Mouse (Mus musculus): Measurements from ENCODE around the gene Ada. TPM values are rescaled to one million over a fixed set of nuclear protein-coding genes. Genes with fewer than 3 reads are reported as not detected.

Gene Ada
- total and polyA plus RNA-seq, 2 experiments, result 0.80 to 1.9 TPM

- no peak overlapping the region for H3K27ac ChIP-seq (replicated peaks; ENCODE audit: insufficient read depth, low read depth, low read length)
- H3K4me1 ChIP-seq (ENCODE audit: control insufficient read depth, insufficient read depth, low read length), result peaks cover 15% of the 10 kb centered on the region
- no peak overlapping the region for H3K9ac ChIP-seq (ENCODE audit: low read depth, low read length)
- H3K79me2 ChIP-seq (ENCODE audit: control insufficient read depth, insufficient read depth, low read length), result peaks cover 13% of the 10 kb centered on the region; the same call in 1 of the 2 replicates
- no peak overlapping the region for H3K4me3 ChIP-seq (ENCODE audit: insufficient read depth, low read depth, low read length)
- H3K36me3 ChIP-seq (ENCODE audit: control insufficient read depth, insufficient read depth, low read length), result no peaks in the 10 kb centered on the region
- WGBS, result 58% methylated on average over 3 of the region's 3 CpGs
- no peak for DNase-seq (ENCODE audit: extremely low read depth, low read depth, low spot score)
- no peaks in the 10 kb centered on the region for H3K27me3 ChIP-seq (ENCODE audit: control insufficient read depth, insufficient read depth, low read length)
- no peak for TF ChIP-seq POLR2A (IDR thresholded peaks at IDR 0.05; ENCODE audit: extremely low read depth, insufficient read depth, low read length)
- no peak for TF ChIP-seq CTCF (IDR thresholded peaks at IDR 0.05; ENCODE audit: low read depth, low read length)
Measured at GRCm38 (mm10) chr2:163686886-163687285, 63.2 kb downstream of the Ada start.

GRCm38 (mm10) chr2:163686233-163686632 lies 63.8 kb downstream of the Ada start:
- Histone ChIP-seq H3K9ac (ENCODE audit: low read depth, low read length) (no peak overlapping the region), H3K4me1 (ENCODE audit: control insufficient read depth, insufficient read depth, low read length) (peaks cover 15% of the 10 kb centered on the region)
- 64% methylated on average over 5 of the region's 5 CpGs for WGBS

GRCm38 (mm10) chr2:163685761-163686200 lies 64.3 kb downstream of the Ada start:
- Histone ChIP-seq H3K27me3 (ENCODE audit: control insufficient read depth, insufficient read depth, low read length) (no peaks in the 10 kb centered on the region), H3K36me3 (ENCODE audit: control insufficient read depth, insufficient read depth, low read length) (no peaks in the 10 kb centered on the region), H3K79me2 (ENCODE audit: control insufficient read depth, insufficient read depth, low read length) (peaks cover 20% of the 10 kb centered on the region; the same call in 1 of the 2 replicates), H3K27ac (replicated peaks; ENCODE audit: insufficient read depth, low read depth, low read length) (peak overlapping the region; percentile 56), H3K9ac (ENCODE audit: low read depth, low read length) (no peak overlapping the region), H3K4me3 (ENCODE audit: insufficient read depth, low read depth, low read length) (no peak overlapping the region), H3K4me1 (ENCODE audit: control insufficient read depth, insufficient read depth, low read length) (peaks cover 15% of the 10 kb centered on the region)
- TF ChIP-seq CTCF (IDR thresholded peaks at IDR 0.05; ENCODE audit: low read depth, low read length), result no peak
- TF ChIP-seq POLR2A (IDR thresholded peaks at IDR 0.05; ENCODE audit: extremely low read depth, insufficient read depth, low read length), result no peak
- peak; percentile 75 for DNase-seq (ENCODE audit: extremely low read depth, low read depth, low spot score)
- 8% methylated on average over 6 of the region's 6 CpGs for WGBS

More at GRCm38 (mm10) chr2:163686233-163686632, 63.8 kb downstream of the Ada start:
- H3K27ac ChIP-seq (replicated peaks; ENCODE audit: insufficient read depth, low read depth, low read length), result peak overlapping the region; percentile 56
- TF ChIP-seq POLR2A (IDR thresholded peaks at IDR 0.05; ENCODE audit: extremely low read depth, insufficient read depth, low read length) (no peak), CTCF (IDR thresholded peaks at IDR 0.05; ENCODE audit: low read depth, low read length) (no peak)
- peaks cover 18% of the 10 kb centered on the region; the same call in 1 of the 2 replicates for H3K79me2 ChIP-seq (ENCODE audit: control insufficient read depth, insufficient read depth, low read length)
- DNase-seq (ENCODE audit: extremely low read depth, low read depth, low spot score), result no peak
- no peak overlapping the region for H3K4me3 ChIP-seq (ENCODE audit: insufficient read depth, low read depth, low read length)
- no peaks in the 10 kb centered on the region for H3K27me3 ChIP-seq (ENCODE audit: control insufficient read depth, insufficient read depth, low read length)
- H3K36me3 ChIP-seq (ENCODE audit: control insufficient read depth, insufficient read depth, low read length), result no peaks in the 10 kb centered on the region

- H3K79me2 ChIP-seq (ENCODE audit: control insufficient read depth, insufficient read depth, low read length), result peaks cover 17% of the 10 kb centered on the region; the same call in 1 of the 2 replicates
- H3K36me3 ChIP-seq (ENCODE audit: control insufficient read depth, insufficient read depth, low read length), result no peaks in the 10 kb centered on the region
- 40% methylated on average over 4 of the region's 4 CpGs for WGBS
- no peak for DNase-seq (ENCODE audit: extremely low read depth, low read depth, low spot score)
- H3K27me3 ChIP-seq (ENCODE audit: control insufficient read depth, insufficient read depth, low read length), result no peaks in the 10 kb centered on the region
- peak overlapping the region; percentile 44 for H3K27ac ChIP-seq (replicated peaks; ENCODE audit: insufficient read depth, low read depth, low read length)
- H3K4me3 ChIP-seq (ENCODE audit: insufficient read depth, low read depth, low read length), result no peak overlapping the region
- no peak overlapping the region for H3K9ac ChIP-seq (ENCODE audit: low read depth, low read length)
- peaks cover 15% of the 10 kb centered on the region for H3K4me1 ChIP-seq (ENCODE audit: control insufficient read depth, insufficient read depth, low read length)
- TF ChIP-seq CTCF (IDR thresholded peaks at IDR 0.05; ENCODE audit: low read depth, low read length), result no peak
- no peak for TF ChIP-seq POLR2A (IDR thresholded peaks at IDR 0.05; ENCODE audit: extremely low read depth, insufficient read depth, low read length)
Measured at GRCm38 (mm10) chr2:163685287-163685686, 64.8 kb downstream of the Ada start.

GRCm38 (mm10) chr2:163682344-163682743 lies 67.7 kb downstream of the Ada start:
- Histone ChIP-seq H3K9ac (ENCODE audit: low read depth, low read length) (no peak overlapping the region), H3K79me2 (ENCODE audit: control insufficient read depth, insufficient read depth, low read length) (peaks cover 24% of the 10 kb centered on the region), H3K36me3 (ENCODE audit: control insufficient read depth, insufficient read depth, low read length) (no peaks in the 10 kb centered on the region), H3K4me3 (ENCODE audit: insufficient read depth, low read depth, low read length) (no peak overlapping the region), H3K4me1 (ENCODE audit: control insufficient read depth, insufficient read depth, low read length) (peaks cover 15% of the 10 kb centered on the region), H3K27ac (replicated peaks; ENCODE audit: insufficient read depth, low read depth, low read length) (no peak overlapping the region), H3K27me3 (ENCODE audit: control insufficient read depth, insufficient read depth, low read length) (no peaks in the 10 kb centered on the region)
- TF ChIP-seq POLR2A (IDR thresholded peaks at IDR 0.05; ENCODE audit: extremely low read depth, insufficient read depth, low read length) (no peak), CTCF (IDR thresholded peaks at IDR 0.05; ENCODE audit: low read depth, low read length) (no peak)
- 81% methylated on average over 2 of the region's 2 CpGs for WGBS
- DNase-seq (ENCODE audit: extremely low read depth, low read depth, low spot score), result peak; percentile 52

- H3K27ac ChIP-seq (replicated peaks; ENCODE audit: insufficient read depth, low read depth, low read length), result peak overlapping the region; percentile 5; the same call in 1 of the 2 replicates
- no peak overlapping the region for H3K4me3 ChIP-seq (ENCODE audit: insufficient read depth, low read depth, low read length)
- DNase-seq (ENCODE audit: extremely low read depth, low read depth, low spot score), result peak; percentile 35
- 77% methylated on average over 3 of the region's 3 CpGs for WGBS
- H3K4me1 ChIP-seq (ENCODE audit: control insufficient read depth, insufficient read depth, low read length), result peaks cover 6% of the 10 kb centered on the region
- peaks cover 35% of the 10 kb centered on the region for H3K79me2 ChIP-seq (ENCODE audit: control insufficient read depth, insufficient read depth, low read length)
- H3K27me3 ChIP-seq (ENCODE audit: control insufficient read depth, insufficient read depth, low read length), result no peaks in the 10 kb centered on the region
- no peak for TF ChIP-seq CTCF (IDR thresholded peaks at IDR 0.05; ENCODE audit: low read depth, low read length)
- TF ChIP-seq POLR2A (IDR thresholded peaks at IDR 0.05; ENCODE audit: extremely low read depth, insufficient read depth, low read length), result no peak
- no peaks in the 10 kb centered on the region for H3K36me3 ChIP-seq (ENCODE audit: control insufficient read depth, insufficient read depth, low read length)
- H3K9ac ChIP-seq (ENCODE audit: low read depth, low read length), result no peak overlapping the region
Measured at GRCm38 (mm10) chr2:163676745-163677144, 73.3 kb downstream of the Ada start.

Other genes starting within 250 kb of the Ada start
- 164 and 213 TPM in 2 replicates for gene Hnf4a, start 243.4 kb downstream of the Ada start, total RNA-seq (2014; rRNA removed)
- 260 and 313 TPM in 2 replicates for gene Hnf4a, start 243.4 kb downstream of the Ada start, polyA plus RNA-seq (2012; rRNA removed)
- gene Ttpal, start 147.9 kb downstream of the Ada start, total RNA-seq (2014; rRNA removed), result 9.3 and 9.7 TPM in 2 replicates
- gene Ttpal, start 147.9 kb downstream of the Ada start, polyA plus RNA-seq (2012; rRNA removed), result 8.1 and 12.4 TPM in 2 replicates
- 123 TPM in 2 replicates for gene Serinc3, start 105.1 kb downstream of the Ada start, total RNA-seq (2014; rRNA removed)
- 122 and 124 TPM in 2 replicates for gene Serinc3, start 105.1 kb downstream of the Ada start, polyA plus RNA-seq (2012; rRNA removed)
- gene Pkig, start 91.9 kb downstream of the Ada start, total RNA-seq (2014; rRNA removed), result 13.2 and 17.2 TPM in 2 replicates
- 35.0 and 35.2 TPM in 2 replicates for gene Pkig, start 91.9 kb downstream of the Ada start, polyA plus RNA-seq (2012; rRNA removed)
- gene Ccn5, start 70.6 kb upstream of the Ada start, total RNA-seq (2014; rRNA removed), result 0.07 and 0.09 TPM in 2 replicates
- 0.21 and 0.23 TPM in 2 replicates for gene Ccn5, start 70.6 kb upstream of the Ada start, polyA plus RNA-seq (2012; rRNA removed)
- gene Kcnk15, start 103.4 kb upstream of the Ada start, total RNA-seq (2014; rRNA removed), result not detected in 2 replicates
- not detected in 2 replicates for gene Kcnk15, start 103.4 kb upstream of the Ada start, polyA plus RNA-seq (2012; rRNA removed)
- 0.09 and 0.20 TPM in 2 replicates for gene Rims4, start 168.4 kb upstream of the Ada start, total RNA-seq (2014; rRNA removed)
- gene Rims4, start 168.4 kb upstream of the Ada start, polyA plus RNA-seq (2012; rRNA removed), result 0.02 and 0.04 TPM in 2 replicates
- 36.3 and 42.6 TPM in 2 replicates for gene Ywhab, start 244.7 kb upstream of the Ada start, total RNA-seq (2014; rRNA removed)
- gene Ywhab, start 244.7 kb upstream of the Ada start, polyA plus RNA-seq (2012; rRNA removed), result 16.9 and 17.2 TPM in 2 replicates

All from liver, adult 2 months (tissue).